Mouse (Mus musculus) embryo, embryonic 10.5 days (tissue): ENCODE data around the gene Ly6g6d.

ENCODE experiments used
- DNase-seq: peaks from one replicate; pipeline ENCODE4 v3.0.0-alpha.2; 2015; ENCODE audit warnings: low spot score

Ly6g6d gene

GRCm38 (mm10) chr17:35097164-35097655 is 19.3 kb upstream of the Ly6g6d start:
- no peak for DNase-seq

- no peak for DNase-seq
Observed at GRCm38 (mm10) chr17:35096597-35096996, 18.7 kb upstream of the Ly6g6d start.

GRCm38 (mm10) chr17:35094475-35095365 is 16.9 kb upstream of the Ly6g6d start:
- DNase-seq: no peak

- DNase-seq: no peak
Observed at GRCm38 (mm10) chr17:35092403-35093198, 14.7 kb upstream of the Ly6g6d start.

GRCm38 (mm10) chr17:35090166-35090932 is 12.5 kb upstream of the Ly6g6d start:
- DNase-seq: no peak

GRCm38 (mm10) chr17:35088825-35089644 is 11.2 kb upstream of the Ly6g6d start, which contains the start of gene Abhd16a:
Abhd16a (plus strand) TSS chr17:35089263.
- peak; percentile 96 for DNase-seq

GRCm38 (mm10) chr17:35088151-35088550 is 10.3 kb upstream of the Ly6g6d start:
- no peak for DNase-seq

GRCm38 (mm10) chr17:35085208-35085865 is 7.5 kb upstream of the Ly6g6d start, which contains the start of gene Ly6g6f:
Ly6g6f (minus strand) TSS chr17:35085610.
- DNase-seq: no peak

GRCm38 (mm10) chr17:35083929-35084497 is 6.1 kb upstream of the Ly6g6d start:
- DNase-seq: no peak

- DNase-seq: no peak
Observed at GRCm38 (mm10) chr17:35082841-35083576, 5.1 kb upstream of the Ly6g6d start.

GRCm38 (mm10) chr17:35080710-35081109 is 2.8 kb upstream of the Ly6g6d start:
- DNase-seq: no peak

GRCm38 (mm10) chr17:35080248-35080647 is 2.4 kb upstream of the Ly6g6d start:
- no peak for DNase-seq

GRCm38 (mm10) chr17:35079778-35080177 is 1.9 kb upstream of the Ly6g6d start:
- no peak for DNase-seq

- no peak for DNase-seq
Observed at GRCm38 (mm10) chr17:35077285-35077684, 580 bp downstream of the Ly6g6d start.

- no peak for DNase-seq
Observed at GRCm38 (mm10) chr17:35076507-35077176, 1.2 kb downstream of the Ly6g6d start, which contains the start of gene Ly6g6e. Ly6g6e (plus strand) TSS chr17:35076902.

- no peak for DNase-seq
Observed at GRCm38 (mm10) chr17:35074097-35074496, 3.8 kb downstream of the Ly6g6d start.

- no peak for DNase-seq
Observed at GRCm38 (mm10) chr17:35071454-35071853, 6.4 kb downstream of the Ly6g6d start.

- DNase-seq: no peak
Observed at GRCm38 (mm10) chr17:35070556-35071229, 7.2 kb downstream of the Ly6g6d start.
